Mouse (Mus musculus) gastrocnemius, adult 18-20 months (tissue): ENCODE measurements around the gene Taok3. TPM values are rescaled to one million over a fixed set of nuclear protein-coding genes. Genes with fewer than 3 reads are reported as not detected.

ENCODE experiments used
- DNase-seq: peaks from one replicate; pipeline ENCODE4 v3.0.0; 2021; ENCODE audit warnings: low spot score
- total RNA-seq, 2 experiments: library from RNA; stranded (reverse); gene quantifications; 2 replicates each; pipeline ENCODE4 v1.2.3; 2021

The Taok3 gene
- total RNA-seq, 2 experiments from 2014 or later = 5.0 to 5.4 TPM

DNA sequence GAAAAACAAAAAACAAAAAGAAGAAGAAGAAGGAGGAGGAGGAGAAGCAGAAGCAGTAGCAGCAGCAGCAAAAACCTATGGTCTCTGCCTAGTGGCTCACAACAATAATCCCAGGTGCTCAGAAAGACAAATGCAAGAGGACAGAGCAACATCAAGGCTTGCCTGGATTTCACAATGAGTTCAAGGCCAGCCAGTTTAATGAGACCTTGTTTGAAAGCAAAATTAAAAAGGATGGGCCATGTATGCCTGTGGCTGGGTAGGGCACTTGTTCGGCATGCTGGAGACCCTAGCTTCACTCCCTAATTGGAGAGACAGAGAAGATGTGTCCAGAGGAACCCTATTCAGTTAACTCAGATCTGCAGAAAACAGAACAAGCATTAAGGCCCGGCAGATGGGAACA lies 2.7 kb upstream of the Taok3 start:
- DNase-seq = no peak

DNA sequence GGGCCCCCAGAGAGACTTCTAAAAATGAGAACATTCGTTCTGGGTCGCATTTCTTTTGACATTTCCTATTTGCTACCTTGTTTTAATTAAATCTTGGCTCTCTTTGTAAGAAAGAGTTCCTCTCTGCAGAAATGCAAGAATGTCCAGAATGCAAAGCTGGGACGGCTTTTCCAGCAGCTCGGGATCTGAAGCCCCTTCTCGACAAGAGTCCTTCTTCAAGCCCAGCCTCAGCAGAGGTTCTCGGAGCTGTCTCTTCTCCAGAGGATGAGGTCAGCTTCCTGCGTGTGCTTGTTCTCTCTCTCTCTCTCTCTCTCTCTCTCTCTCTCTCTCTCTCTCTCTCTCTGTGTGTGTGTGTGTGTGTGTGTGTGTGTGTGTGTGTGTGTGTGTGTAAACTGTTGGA lies 2.2 kb upstream of the Taok3 start:
- peak; percentile 30 for DNase-seq

DNA sequence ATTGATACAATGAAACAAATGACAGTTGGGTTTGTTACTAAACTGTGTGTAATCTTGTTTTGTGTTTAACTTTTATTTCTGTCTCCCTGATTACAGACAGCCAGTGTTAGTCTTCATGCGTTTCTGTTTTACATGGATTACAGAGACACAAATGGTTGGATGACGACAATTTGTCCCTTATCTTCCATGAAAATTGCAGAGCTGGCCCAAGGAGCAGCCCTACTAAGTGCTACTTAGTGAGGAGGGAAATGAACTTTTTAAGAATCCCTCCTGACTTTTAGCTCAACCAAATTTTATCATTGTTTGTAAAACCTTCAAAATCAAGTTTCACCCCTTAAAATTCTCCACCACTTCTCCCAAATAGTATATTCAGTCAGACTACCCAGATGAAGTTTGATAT lies 1.7 kb upstream of the Taok3 start:
- DNase-seq = no peak

DNA sequence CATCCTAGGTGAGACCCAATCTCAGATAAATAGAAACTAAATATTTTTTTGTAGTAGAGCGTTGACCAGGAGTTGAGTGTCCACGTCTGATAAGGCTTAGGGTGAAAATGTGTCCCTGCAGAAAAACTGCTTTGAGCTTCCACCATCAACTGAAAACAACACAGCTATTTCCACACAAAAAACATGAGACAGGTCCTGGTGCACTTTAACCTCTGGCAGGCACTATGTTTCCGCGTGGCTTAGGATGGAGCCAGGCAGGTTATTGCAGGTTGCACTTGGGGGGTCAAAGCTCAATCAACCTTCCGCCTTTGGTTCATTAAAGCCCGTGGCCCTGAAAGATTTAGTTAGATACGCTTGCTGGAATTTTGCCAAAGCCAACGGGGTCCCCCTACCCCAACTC lies 1.1 kb upstream of the Taok3 start:
- no peak for DNase-seq

DNA sequence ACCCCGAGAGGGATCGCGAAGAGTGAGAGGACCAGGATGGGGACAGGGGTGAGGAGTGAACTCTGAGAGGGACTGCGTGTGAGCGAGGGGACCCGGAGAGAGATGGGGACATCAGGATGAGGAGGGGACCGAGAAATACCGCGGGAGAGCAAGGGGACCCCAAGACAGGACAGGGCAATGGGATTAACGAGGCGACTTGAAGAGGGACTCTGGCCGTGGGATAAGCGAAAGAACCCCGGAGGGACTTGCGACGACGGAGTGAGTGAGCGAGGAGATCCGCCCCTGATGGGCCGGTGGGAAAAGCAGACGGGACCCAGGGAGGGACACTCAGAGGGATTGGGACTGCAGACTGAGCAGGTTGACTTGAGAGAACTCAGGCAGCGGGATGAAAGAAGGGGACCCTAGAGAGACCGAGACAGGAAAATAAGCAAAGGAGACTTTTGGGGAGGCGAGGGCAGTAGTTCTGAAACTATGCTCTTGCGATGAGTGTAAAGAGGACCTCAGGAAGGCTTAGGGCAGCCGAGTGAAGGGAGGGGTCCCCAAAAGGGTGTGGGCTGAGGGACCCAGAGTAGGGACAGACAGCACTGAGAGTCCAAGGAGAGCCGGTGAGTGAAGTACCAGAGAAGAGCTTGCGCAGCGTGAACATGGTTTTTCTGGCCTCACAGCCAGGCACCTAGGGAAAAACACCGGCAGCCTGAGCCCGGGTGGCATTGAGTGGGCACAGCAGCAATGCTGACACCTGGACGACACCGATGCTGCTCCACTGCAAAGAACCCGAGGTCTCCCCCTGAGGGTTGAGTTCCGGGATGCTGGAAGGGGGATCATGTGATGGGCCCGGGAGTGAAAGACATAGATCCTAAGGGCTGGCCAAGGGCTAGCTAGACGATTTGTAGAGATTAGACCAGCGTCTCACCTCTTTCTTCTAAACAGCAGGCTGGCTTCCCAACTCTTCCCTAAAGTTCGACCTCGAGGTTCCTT lies 849 bp downstream of the Taok3 start:
- peak; percentile 14 for DNase-seq

DNA sequence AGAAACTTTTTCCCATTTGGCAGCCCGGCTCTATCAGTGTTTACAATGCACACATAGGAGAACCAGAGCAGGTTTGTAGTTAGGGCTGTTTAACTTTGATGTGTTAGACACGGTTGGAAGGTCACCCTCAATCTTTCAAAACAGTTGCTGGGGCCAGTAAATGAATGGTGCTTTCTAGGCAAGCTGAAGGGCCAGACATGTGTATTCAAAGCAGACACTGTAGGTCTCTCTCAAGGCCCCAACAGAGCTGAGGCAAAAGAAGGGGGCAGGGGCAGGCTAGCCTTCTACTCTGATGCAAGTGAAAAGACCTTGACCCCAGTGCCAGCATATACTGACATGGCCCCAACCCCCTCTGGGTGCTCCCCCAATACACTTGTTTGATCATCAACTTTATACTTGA lies 1.7 kb downstream of the Taok3 start:
- DNase-seq = no peak

DNA sequence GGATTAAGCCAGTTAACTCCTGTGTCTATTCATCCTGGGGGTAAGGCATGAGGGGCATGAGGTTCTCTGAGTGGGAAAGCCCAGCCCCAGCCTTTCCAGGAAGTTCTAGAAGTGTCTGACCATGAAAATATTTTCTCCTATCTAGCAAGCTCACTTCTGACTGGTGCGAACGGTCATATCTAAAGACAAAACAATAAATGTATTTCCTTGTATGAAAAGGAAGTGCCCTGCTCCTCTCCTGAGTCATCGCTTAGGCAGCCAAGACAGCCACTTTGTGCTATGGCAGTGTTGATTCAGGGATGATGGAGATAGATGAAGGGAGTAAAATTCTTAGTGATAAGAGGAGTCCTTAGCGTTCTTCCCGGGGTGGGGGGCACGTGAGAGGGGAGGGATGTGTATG lies 3.2 kb downstream of the Taok3 start:
- DNase-seq = no peak

DNA sequence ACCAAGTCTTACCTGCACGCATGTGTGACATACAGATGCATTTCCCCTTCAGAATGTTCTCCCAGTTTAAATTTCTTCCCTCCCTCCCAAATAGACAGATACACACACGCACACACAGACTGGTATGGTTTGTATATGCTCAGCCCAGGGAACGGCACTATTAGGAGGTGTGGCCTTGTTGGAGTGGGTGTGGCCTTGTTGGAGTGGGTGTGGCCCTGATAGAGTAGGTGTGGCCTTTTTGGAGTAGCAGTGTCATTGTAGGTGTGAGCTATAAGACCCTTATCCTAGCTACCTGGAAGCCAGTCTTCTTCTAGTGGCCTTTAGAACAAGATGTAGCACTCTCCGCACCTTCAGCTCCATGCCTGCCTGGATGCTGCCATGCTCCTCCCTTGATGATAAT lies 3.9 kb downstream of the Taok3 start:
- no peak for DNase-seq

DNA sequence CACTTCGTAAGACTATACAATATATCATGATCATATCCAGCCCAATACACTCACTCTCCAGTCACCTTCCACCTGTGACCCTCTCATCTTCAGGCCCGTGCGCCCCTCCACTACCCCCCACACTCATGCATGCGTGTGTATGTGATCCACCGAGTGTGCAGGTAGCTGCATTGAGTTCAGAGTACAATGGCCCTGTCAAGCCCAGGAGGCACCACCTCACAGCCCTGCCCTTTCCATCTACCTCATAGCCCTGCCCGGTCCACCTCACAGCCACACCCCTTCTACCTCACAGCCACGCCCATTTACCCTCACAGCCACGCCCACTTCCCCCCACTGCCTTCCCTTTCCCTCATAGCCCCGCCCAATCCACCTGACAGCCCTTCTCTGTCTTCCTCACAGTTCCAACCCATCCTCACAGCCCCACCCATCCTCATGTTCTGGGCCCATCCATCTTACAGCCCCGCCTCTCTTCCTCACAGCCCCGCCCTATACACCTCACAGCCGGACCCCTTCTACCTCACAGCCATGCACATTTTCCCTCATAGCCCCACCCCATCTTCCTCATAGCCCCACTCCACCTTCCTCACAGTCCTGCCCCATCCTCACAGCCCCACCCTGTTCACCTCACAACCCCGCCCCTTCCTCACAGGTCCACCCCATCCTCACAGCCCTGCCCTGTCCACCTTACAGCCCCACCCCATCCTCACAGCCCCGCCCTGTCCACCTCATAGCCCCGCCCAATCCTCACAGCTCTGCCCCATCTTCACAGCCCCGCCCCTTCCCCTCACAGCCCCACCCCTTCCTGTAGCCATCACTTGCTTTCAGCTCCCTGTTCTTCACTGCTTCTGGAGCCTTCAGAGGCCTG lies 5.8 kb downstream of the Taok3 start:
- DNase-seq = no peak

DNA sequence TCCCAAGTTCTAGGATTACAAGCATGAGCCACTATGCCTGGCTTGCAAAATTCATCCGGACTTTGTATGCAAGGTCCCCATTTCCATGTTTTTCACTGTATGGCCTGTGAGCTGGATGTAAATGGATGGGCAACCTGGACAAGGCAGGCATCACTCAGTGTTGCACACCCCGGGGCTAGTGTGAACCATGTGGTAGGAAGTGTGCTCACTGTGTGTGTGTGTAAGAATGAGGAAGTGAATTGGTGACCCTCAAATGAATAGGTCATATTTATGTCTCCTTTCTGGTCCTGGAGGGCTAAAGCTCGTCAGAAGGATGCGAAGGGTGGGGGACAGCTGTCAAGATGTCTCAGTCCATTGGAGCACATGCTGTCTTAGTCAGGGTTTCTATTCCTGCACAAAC lies 7.1 kb downstream of the Taok3 start:
- DNase-seq = no peak

DNA sequence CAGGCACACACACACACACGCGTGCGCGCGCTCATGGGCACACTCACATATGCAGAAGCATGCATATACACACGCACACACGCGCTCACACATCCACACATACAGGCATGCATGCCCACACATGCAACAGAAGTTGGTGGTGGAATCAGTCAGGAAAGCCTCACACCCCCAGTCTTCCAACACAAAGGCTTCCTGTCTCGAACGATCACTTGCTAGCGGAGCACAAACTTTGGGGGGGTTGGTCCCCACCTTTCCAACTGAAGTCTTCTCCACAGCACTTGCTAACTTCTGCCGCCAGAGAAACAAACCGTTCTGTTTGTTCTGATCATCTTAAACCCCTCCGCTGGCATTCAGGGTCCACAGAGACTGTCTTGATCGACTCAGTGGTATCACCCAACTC lies 10.8 kb downstream of the Taok3 start:
- no peak for DNase-seq

DNA sequence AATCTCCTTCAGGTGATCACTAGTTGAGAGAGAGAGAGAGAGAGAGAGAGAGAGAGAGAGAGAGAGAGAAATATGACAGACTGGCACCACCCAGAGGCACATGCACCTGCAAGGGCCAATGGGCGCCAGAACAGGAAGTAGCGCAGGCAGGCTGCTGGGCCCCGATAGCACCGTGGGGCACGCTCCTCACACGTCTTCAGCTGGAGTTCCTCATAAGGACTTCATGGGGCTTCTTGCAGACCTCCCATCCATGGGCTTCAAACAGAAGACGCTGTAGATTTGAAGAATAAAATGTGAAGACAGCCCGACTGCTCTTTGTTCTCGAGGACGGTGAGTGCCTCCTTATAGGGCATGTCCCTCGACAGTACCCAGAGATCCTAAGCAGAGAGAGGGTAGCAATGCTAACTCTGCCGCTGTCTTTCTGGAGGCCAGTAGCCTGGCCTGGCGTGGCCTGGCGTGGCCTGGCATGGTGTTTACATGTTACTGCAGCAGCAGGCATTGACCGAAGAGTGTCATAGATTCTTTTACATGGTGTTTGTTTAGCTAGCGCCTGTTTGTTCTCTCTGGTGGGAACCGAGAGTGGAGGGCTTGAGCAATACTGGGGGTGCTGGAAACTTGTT lies 13.6 kb downstream of the Taok3 start:
- DNase-seq = no peak

DNA sequence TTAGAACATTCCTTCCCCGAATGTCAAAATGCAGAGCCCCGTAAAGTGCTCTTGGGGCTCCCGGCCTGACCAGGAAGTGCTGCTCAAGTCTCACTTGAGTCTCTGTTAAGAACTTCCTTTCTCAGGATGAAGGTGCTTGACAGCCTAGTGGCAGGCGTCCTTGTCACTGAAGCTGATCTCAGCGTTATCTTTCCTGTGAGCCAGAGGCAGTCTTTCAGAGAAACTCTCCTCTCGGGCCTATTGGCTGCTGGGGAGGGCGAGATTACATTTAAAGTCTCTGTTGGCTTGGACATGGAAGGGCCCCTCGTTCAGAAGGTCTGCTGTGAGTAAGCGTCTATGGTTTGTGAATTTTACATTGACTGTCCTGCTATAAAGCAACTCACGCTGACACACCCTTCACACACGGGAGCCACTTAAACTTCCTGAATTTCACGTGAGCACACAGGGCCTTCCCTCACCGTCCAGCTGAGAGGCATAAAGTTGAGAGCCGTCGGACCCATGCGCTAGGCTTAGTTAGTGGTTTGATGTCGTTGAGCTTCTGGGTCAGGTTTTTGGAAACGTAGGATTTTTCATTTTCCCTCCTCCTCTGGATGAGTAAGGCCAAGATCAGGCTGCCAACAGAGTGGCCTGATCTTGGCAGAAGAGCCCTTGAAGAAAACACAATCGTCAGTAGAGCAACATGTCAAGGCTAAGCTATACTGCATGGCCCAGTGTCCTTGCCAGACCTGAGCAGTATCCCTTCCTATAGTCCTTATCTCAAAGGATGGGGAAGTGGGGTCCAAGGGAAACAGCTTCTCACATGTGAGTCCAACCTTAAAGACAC lies 14.3 kb downstream of the Taok3 start:
- DNase-seq = no peak

DNA sequence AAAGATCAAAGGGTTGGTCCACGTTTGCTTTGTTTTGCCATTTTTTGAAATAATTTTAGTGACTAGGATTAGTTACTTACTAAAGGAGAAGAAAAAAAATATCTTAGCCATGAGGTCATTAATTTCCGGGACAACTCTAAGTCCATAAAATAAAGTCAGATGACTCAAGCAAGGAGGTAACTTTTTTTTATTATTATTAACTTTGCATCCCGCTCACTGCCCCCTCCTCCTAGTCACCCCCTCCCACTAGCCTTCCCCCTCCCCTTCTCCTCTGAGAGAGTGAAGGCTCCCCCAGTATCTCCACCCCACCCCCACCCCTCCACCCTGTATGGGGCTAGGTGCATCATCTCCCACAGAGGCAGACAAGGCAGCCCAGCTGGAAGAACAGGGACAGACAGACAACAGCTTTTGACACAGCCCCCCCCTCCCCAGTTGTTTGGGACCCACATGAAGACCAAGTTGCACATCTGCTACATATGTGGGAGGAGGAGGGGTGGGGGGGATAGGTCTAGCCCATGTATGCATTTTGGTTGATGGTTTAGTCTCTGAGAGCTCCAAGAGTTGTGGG lies 15.0 kb downstream of the Taok3 start:
- DNase-seq = no peak

DNA sequence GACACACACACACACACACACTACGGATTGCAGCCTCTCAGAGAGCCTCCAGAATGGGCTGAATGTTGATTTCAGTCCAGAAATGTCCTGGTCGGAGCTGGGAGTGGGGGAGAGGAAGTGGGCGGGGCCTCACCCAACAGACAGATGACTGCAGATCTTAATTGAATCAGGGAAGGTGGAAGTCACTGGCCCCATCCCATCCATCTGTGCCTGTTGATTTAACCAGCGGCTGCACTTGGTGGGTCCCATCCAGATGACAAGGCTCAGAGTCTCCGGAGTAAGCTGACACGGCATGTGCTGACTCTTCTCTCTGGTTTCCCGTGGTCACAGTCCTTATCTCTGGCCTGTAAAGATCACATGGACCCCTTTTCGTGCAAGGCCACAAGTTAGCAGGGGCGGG lies 15.9 kb downstream of the Taok3 start:
- DNase-seq = no peak

DNA sequence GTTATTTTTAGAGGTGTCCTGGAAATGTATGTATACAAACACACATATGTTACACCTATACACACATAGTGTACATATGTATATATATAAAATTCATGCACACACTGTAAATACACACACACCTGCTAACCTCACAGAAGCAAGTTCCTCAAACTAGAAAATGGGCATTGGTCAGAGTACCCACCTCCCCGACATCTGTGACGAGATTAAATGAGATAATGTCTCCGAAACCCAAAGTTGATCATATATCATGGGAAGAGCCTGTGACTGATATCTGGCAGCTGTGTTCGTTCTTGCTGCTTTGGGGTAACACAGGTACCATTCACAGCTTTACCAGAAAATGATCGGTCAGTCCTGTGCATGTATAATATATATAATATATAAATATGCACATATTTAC lies 16.6 kb downstream of the Taok3 start:
- no peak for DNase-seq

DNA sequence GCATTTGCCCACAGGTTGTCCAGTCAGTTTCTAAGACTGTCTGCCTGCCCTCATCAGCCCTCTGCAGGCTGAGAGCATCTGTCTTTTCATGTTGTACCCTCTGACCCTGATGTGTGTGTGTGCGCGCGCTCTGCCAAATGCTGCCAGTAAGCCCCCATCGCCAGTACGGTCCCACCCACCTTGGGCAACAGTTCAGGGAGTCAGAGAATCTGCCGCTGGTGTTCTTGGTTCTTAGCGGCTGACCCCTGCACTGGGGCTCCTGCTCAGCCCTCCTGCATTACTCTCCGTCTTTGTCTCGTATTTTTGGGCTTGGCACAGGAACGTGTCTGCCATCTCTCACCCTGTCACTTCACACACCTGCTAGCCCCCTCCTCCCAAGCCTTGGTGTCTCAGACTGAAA lies 17.1 kb downstream of the Taok3 start:
- no peak for DNase-seq

DNA sequence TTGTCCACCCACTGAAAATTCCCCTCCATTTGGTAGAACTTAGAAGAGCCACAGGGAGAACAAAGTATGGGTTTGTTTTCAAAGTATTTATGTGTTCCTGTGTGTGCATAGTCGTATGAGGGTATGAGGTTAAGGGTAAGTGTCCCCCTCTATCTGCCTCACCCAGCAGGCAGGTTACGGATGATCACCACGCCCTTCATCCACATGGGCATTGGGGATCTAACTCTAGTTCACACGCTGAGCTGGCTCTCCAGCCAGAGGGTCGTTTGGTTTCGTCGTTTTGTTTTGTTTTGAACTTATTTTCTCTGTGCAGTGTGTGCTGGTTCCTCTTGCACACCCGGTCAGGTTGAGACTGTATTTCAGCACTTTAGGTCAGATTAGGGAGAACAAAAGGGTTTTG lies 17.7 kb downstream of the Taok3 start:
- DNase-seq = no peak

DNA sequence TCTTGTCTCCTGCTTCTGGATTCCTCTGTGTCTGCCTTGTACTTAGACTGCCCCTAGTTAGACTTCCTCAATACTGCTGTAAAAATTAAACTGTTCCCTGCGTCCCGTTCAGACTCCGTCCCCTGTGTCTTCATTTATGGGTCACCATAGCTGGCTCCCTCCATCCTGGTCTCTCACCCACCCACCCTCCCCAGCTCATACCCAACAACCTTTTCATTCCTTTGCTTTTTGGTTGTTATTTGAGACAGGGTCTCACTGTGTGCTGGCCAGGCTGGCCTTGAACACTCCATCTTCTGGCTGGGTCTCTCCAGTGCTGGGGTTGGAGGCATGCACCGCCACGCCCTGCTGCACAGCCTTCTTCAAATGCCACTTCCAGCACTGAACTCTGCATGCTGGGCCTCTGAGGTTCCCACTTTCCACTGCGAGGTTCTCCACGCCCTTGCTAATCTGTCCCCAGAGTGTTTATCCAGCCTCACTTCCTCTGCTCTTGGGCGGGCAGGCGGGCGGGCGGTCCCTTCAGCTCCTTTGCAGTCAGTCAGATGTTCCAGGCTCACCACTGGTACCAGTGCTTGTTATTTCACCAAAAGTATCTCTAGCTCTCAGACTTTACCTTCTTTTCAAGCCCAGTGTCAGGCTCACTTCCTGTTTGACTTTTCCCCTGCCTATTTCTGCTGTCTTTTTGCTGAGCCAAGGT lies 18.5 kb downstream of the Taok3 start:
- DNase-seq = peak; percentile 66

DNA sequence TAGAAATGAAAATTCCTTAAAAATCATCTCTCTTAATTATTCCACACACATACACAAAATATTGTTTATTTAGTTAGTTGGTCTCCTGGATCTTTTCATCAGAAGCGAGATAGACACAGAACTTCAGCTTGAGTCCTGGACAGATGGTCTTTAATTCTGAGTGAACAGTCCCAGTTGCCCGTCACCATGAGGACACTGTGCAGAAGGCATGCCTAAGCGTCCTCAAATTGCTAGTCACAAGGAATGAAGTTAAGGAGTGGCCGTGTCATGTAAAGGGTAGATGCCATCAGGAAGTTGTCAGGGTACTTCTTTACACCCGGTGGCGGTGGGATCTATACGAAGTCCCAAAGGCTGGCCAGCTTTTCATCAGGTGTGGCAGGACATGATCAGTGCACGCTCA lies 19.9 kb downstream of the Taok3 start:
- DNase-seq = no peak
